8 mouse cellular contexts compared by ENCODE assay signal in genomic region chr15:98002991-98003821, GRCm38 (mm10). TPM values are rescaled to one million over a fixed set of nuclear protein-coding genes. Genes with fewer than 3 reads are reported as not detected.
DNase-seq lines count a peak whose midpoint lies in the region; ATAC-seq and TF ChIP-seq lines count a peak whose summit lies in the region.

No protein-coding gene starts in this region.

- peak overlapping the region; percentile 50 for H3K4me3 ChIP-seq in forebrain, embryonic 13.5 days
- H3K4me3 ChIP-seq in limb, embryonic 11.5 days (ENCODE audit: low read depth, low read length) = peak overlapping the region; percentile 71
- peak overlapping the region; percentile 36 for H3K4me3 ChIP-seq in neural tube, embryonic 14.5 days (ENCODE audit: low read depth, low read length)
- no peak overlapping the region for H3K4me3 ChIP-seq in cerebellum, adult 2 months (replicated peaks; ENCODE audit: insufficient read depth, low read depth, low read length)

- peaks cover 10% of the 10 kb centered on the region for H3K36me3 ChIP-seq in forebrain, embryonic 13.5 days (ENCODE audit: poor library complexity, severe bottlenecking)
- H3K36me3 ChIP-seq in limb, embryonic 11.5 days (ENCODE audit: control insufficient read depth, insufficient read depth, low read length) = no peaks in the 10 kb centered on the region
- no peaks in the 10 kb centered on the region for H3K36me3 ChIP-seq in neural tube, embryonic 14.5 days (ENCODE audit: control insufficient read depth, insufficient read depth, low read length)

- H3K4me1 ChIP-seq in forebrain, embryonic 13.5 days = peaks cover 62% of the 10 kb centered on the region
- H3K4me1 ChIP-seq in limb, embryonic 11.5 days (ENCODE audit: control insufficient read depth, insufficient read depth, low read length) = peaks cover 27% of the 10 kb centered on the region
- H3K4me1 ChIP-seq in neural tube, embryonic 14.5 days (ENCODE audit: control insufficient read depth, insufficient read depth, low read length) = peaks cover 33% of the 10 kb centered on the region
- peaks cover 6% of the 10 kb centered on the region for H3K4me1 ChIP-seq in cerebellum, adult 2 months (ENCODE audit: control insufficient read depth, insufficient read depth, low read length)

- 1% methylated on average over 42 of the region's 42 CpGs for WGBS in forebrain, embryonic 13.5 days
- under 1% methylated on average over 42 of the region's 42 CpGs for WGBS in limb, embryonic 11.5 days
- 1% methylated on average over 42 of the region's 42 CpGs for WGBS in neural tube, embryonic 14.5 days
- WGBS in cerebellum, adult 2 months = 5% methylated on average over 42 of the region's 42 CpGs

- no peak for TF ChIP-seq POLR2A in cerebellum, adult 2 months (IDR thresholded peaks at IDR 0.05; ENCODE audit: borderline replicate concordance, insufficient read depth, low read length)

- no peaks in the 10 kb centered on the region for H3K9me3 ChIP-seq in forebrain, embryonic 13.5 days (replicated peaks)
- H3K9me3 ChIP-seq in limb, embryonic 11.5 days (ENCODE audit: control insufficient read depth, low read length) = no peaks in the 10 kb centered on the region
- H3K9me3 ChIP-seq in neural tube, embryonic 14.5 days (ENCODE audit: control insufficient read depth, low read length) = no peaks in the 10 kb centered on the region

- peaks cover 25% of the 10 kb centered on the region for H3K27me3 ChIP-seq in forebrain, embryonic 13.5 days
- peaks cover 29% of the 10 kb centered on the region for H3K27me3 ChIP-seq in limb, embryonic 11.5 days (ENCODE audit: control insufficient read depth, insufficient read depth, low read length)
- H3K27me3 ChIP-seq in neural tube, embryonic 14.5 days (ENCODE audit: control insufficient read depth, insufficient read depth, low read length) = peaks cover 5% of the 10 kb centered on the region
- H3K27me3 ChIP-seq in cerebellum, adult 2 months (ENCODE audit: control insufficient read depth, insufficient read depth, low read length) = peaks cover 5% of the 10 kb centered on the region; the same call in 1 of the 2 replicates

- H3K4me2 ChIP-seq in forebrain, embryonic 13.5 days = peak overlapping the region; percentile 81
- H3K4me2 ChIP-seq in limb, embryonic 11.5 days (ENCODE audit: low read depth, severe bottlenecking) = peak overlapping the region; percentile 81
- H3K4me2 ChIP-seq in neural tube, embryonic 14.5 days (ENCODE audit: low read depth, low read length) = peak overlapping the region; percentile 86

- ATAC-seq in forebrain, embryonic 13.5 days = no peak
- no peak for ATAC-seq in limb, embryonic 11.5 days (ENCODE audit: insufficient number of reproducible peaks, low FRiP score, low TSS enrichment, low read depth)
- no peak for ATAC-seq in neural tube, embryonic 14.5 days (ENCODE audit: low read depth)

- H3K27ac ChIP-seq in forebrain, embryonic 13.5 days = peak overlapping the region; percentile 83
- peak overlapping the region; percentile 95 for H3K27ac ChIP-seq in limb, embryonic 11.5 days (replicated peaks; ENCODE audit: low read depth, low read length)
- H3K27ac ChIP-seq in neural tube, embryonic 14.5 days (ENCODE audit: low read depth, low read length) = peak overlapping the region; percentile 22; the same call in 1 of the 2 replicates
- no peak overlapping the region for H3K27ac ChIP-seq in cerebellum, adult 2 months (ENCODE audit: insufficient read depth, low read length)

- no peak for TF ChIP-seq CTCF in cerebellum, adult 2 months (IDR thresholded peaks at IDR 0.05; ENCODE audit: borderline replicate concordance, insufficient read depth, low read depth, low read length)

- peak; percentile 70 for DNase-seq in testis, postnatal 10 days (ENCODE audit: low spot score)
- no peak for DNase-seq in testis, postnatal 14 days (ENCODE audit: low spot score)
- peak; percentile 82 for DNase-seq in limb, embryonic 11.5 days (ENCODE audit: low spot score)
- DNase-seq in cerebellum, adult 2 months = no peak
- DNase-seq in ovary, postnatal 10 days (ENCODE audit: low spot score) = no peak
- no peak for DNase-seq in right cerebral cortex, postnatal 36 days (ENCODE audit: low spot score in 2 of 2)

- H3K9ac ChIP-seq in forebrain, embryonic 13.5 days = peak overlapping the region; percentile 76
- H3K9ac ChIP-seq in limb, embryonic 11.5 days (ENCODE audit: low read length) = peak overlapping the region; percentile 92
- no peak overlapping the region; the same call in 1 of the 2 replicates for H3K9ac ChIP-seq in neural tube, embryonic 14.5 days (replicated peaks; ENCODE audit: low read depth, low read length)

RNA-seq across cellular contexts. Expression of gene Col2a1, which starts 1.3 kb away (rescaled TPM):
- polyA plus RNA-seq in forebrain, embryonic 13.5 days (2015; fragmentation: Nextera tagmentation; extraction: Ambion mirVana) = 31.8 and 39.6 TPM in 2 replicates
- polyA plus RNA-seq in limb, embryonic 11.5 days (2014; fragmentation: Nextera tagmentation; extraction: Ambion mirVana) = 237 and 243 TPM in 2 replicates
- 11.3 and 26.0 TPM in 2 replicates for polyA plus RNA-seq in neural tube, embryonic 14.5 days (2014; fragmentation: Nextera tagmentation; extraction: Ambion mirVana)
- polyA plus RNA-seq in cerebellum, adult 2 months (2012; rRNA removed) = 2.2 and 2.4 TPM in 2 replicates

RNA-seq across cellular contexts. Expression of gene Tmem106c, which starts 39.2 kb away (rescaled TPM):
- polyA plus RNA-seq in forebrain, embryonic 13.5 days (2015; fragmentation: Nextera tagmentation; extraction: Ambion mirVana) = 46.9 and 56.2 TPM in 2 replicates
- polyA plus RNA-seq in limb, embryonic 11.5 days (2014; fragmentation: Nextera tagmentation; extraction: Ambion mirVana) = 34.7 and 36.8 TPM in 2 replicates
- polyA plus RNA-seq in neural tube, embryonic 14.5 days (2014; fragmentation: Nextera tagmentation; extraction: Ambion mirVana) = 51.0 and 53.6 TPM in 2 replicates
- polyA plus RNA-seq in cerebellum, adult 2 months (2012; rRNA removed) = 74.1 and 74.5 TPM in 2 replicates

Comparison
In these comparisons a context has a peak if more than half of its experiments do, and no peak if none do; other contexts are left out.
1. DNase-seq: peak in testis, postnatal 10 days (single experiment) and limb, embryonic 11.5 days (single experiment); none in testis, postnatal 14 days (single experiment), cerebellum, adult 2 months (0 of 2), ovary, postnatal 10 days (single experiment) and right cerebral cortex, postnatal 36 days (0 of 2).
2. Peak in every context shown above with its lines, with median percentiles within 50 percentile points of each other: H3K4me2 ChIP-seq.